Mouse (Mus musculus) Patski (cell line): ENCODE measurements around the gene Armc2. TPM values are rescaled to one million over a fixed set of nuclear protein-coding genes. Genes with fewer than 3 reads are reported as not detected.

Source experiments
- ATAC-seq: fragments of 100-300 bp; one replicate; pipeline ENCODE4 v1.8.0; 2021
- CTCF ChIA-PET: fragments of 350-600 bp; sonication (Branson Sonifier 250); formaldehyde crosslinking; loops from one replicate; lab custom pipeline; 2022; ENCODE audit warnings: inconsistent platforms; lab: Charles Lee
- POLR2A ChIA-PET: fragments of 350-600 bp; sonication (Branson Sonifier 250); formaldehyde crosslinking; loops from one replicate; lab custom pipeline; 2022; ENCODE audit warnings: antibody characterized with exemption, inconsistent platforms; lab: Charles Lee
- DNase-seq: peaks from one replicate; pipeline ENCODE4 v3.0.0-alpha.2; 2011; ENCODE audit warnings: low read depth, low spot score
- H3K27me3 ChIP-seq: fragments of 371-371 bp; one replicate; pipeline ENCODE4 v1.5.1; 2021
- CTCF ChIP-seq: fragments of 100-300 bp; IDR thresholded peaks from one replicate; pipeline ENCODE4 v1.5.1; 2021
- in situ Hi-C: fragments of 300-500 bp; cut with MboI; formaldehyde crosslinking; loops from 3 replicates; pipeline ENCODE4 v1.11.1; 2018; ENCODE audit warnings: low pct_unique_long_range_greater_than_20kb, mixed read lengths
- polyA plus RNA-seq: library from polyadenylated mRNA; unstranded; gene quantifications from one replicate; pipeline ENCODE4 v1.2.3, GENCODE M21; 2021

The Armc2 gene
- polyA plus RNA-seq: 1.6 TPM

DNA sequence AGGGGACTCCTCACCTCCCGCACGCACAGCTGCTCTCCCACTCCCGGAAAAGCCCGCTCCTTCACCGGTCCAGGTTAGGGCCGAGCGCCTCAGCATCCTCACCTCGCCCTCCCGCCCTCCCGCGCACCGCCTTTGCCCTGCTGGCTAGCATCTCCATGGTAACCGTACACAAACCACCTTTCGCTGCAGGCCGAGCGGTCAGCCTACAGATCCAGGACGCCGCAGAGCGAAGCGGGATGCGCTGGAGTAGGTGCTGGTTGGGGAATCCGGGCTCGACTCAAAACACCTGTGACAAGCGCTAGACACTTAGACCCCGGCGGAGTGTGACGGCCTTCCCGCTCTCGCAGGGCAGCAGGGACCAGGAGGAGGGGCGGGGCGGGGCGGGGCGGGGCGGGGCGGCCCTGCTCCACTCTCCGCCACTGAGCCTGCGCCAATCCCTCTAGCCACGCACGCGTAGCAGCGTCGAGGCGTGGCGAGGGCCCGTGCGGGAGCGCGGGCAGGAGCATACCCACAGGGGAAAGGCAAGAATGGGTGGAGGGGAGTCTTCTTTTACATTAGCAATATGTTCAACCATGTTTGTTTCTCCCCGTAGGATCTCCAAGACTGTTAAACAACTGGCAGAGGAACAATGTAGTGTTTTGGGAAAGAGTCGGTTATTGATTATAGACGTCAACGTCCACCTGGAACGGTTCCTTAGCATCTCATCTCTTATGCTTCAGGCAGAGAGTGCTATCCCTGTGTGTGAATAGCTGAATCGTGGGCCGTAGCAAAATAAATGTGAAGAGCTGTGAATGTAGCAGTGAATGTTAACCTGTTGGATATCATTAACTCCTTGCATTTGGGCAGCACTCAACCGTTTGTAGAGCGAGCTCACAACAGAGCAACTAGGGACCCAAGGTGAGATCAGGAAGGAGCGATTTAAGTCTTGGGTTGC is at the start of gene Armc2:
Gene Armc2 (minus strand): TSS at position 427 of the 934 bp plus-strand sequence.
- DNase-seq: peak; percentile 22
- TF ChIP-seq CTCF: no peak
- CTCF ChIA-PET: interaction anchor here (0.6 kb wide), 1 partner anchor 91 kb away, joined by 3 read pairs; no protein-coding TSS in a partner anchor
- POLR2A ChIA-PET: no interaction called here
- peak; percentile 65 for ATAC-seq
- H3K27me3 ChIP-seq: peaks cover 3% of the 10 kb centered on the region
- in situ Hi-C loops: no loop called here

DNA sequence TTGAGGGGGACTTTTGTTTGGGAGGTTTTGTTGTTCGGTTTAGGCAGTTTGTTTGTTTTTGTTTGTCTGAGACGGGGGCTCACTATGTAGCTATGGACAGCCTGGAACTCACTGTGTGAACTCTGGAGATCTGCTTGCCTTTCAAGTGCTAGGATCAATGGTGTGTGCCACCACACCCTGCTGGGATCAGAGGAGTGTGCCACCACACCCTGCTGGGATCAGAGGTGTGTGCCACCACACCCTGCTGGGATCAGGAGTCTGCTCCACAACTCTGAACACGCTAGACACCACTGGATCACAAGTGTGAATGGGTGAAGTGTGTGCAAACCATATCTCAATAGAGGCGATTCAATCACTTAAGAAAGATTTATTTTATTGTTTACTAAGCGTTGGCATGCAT is 46.2 kb upstream of the Armc2 start:
- no peak for DNase-seq
- TF ChIP-seq CTCF: no peak
- in situ Hi-C loops: no loop called here
- ATAC-seq: no peak
- CTCF ChIA-PET: no interaction called here
- POLR2A ChIA-PET: interaction anchor here (0.7 kb wide), 1 partner anchor 17 kb away, joined by 4 read pairs; no protein-coding TSS in a partner anchor
- H3K27me3 ChIP-seq: no peaks in the 10 kb centered on the region

DNA sequence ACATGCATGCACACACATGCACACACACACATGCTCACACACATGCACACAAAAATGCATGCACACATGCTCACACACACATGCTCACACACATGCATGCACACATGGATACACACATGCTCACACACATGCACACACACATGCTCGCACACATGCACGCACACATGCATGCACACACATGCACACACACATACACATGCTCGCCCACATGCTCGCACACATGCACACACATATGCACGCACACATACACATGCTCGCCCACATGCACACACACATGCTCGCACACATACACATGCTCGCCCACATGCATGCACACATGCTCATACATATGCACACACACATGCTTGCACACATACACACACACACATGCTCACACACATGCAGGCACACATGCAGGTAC is 41.3 kb upstream of the Armc2 start:
- no peaks in the 10 kb centered on the region for H3K27me3 ChIP-seq
- no peak for DNase-seq
- no peak for TF ChIP-seq CTCF
- in situ Hi-C loops: no loop called here
- no peak for ATAC-seq
- ChIA-PET CTCF (interaction anchor here (1.1 kb wide), 1 partner anchor 15 kb away, joined by 3 read pairs; no protein-coding TSS in a partner anchor), POLR2A (no interaction called here)

DNA sequence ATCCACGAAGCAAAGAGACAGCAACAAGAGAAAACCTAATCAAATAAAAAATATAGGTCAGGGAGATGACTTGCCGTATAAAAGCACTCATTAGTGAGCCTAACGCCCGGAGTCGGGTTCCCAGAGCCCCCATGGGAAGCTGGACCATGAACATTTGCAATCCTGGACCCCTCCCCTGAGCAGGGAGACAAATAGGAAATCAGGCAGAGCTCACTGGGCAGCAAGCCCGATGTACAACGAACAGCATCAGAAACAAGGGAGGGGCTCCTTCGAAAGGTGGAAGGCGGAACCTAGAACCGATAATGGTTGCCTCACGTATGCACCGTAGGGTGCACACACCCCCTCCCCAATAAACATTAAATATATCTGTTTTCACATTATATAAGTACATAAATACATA is 39.5 kb upstream of the Armc2 start:
- in situ Hi-C loops: no loop called here
- TF ChIP-seq CTCF: no peak
- ChIA-PET CTCF (no interaction called here), POLR2A (interaction anchor here (0.6 to 0.7 kb wide), 2 partner anchors 1030 to 1414 kb away, joined by 3 read pairs; no protein-coding TSS in a partner anchor)
- DNase-seq: no peak
- ATAC-seq: no peak
- H3K27me3 ChIP-seq: no peaks in the 10 kb centered on the region

DNA sequence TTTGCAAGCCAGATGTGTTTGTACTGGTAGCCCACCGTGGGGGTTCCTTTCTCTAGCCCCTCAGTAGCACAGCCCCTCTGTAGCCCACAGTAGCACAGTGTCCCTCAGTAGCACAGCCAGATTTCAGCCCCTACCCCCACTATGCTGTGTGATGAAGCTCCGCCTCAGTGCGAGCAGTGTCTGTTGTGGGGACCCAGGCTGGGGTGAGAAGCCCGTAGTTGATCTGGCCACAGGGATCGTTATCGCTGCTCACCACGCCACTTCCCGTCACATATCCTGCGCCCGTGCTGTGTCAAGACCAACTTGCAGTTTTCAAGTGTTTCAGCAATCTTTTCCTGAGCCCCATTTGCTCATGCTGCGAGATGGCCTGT is 39.0 kb upstream of the Armc2 start:
- no peak for TF ChIP-seq CTCF
- ChIA-PET CTCF (no interaction called here), POLR2A (interaction anchor here (0.6 kb wide), 1 partner anchor 1031 kb away, joined by 3 read pairs; no protein-coding TSS in a partner anchor)
- H3K27me3 ChIP-seq: no peaks in the 10 kb centered on the region
- DNase-seq (no peak), ATAC-seq (no peak)
- in situ Hi-C loops: no loop called here

DNA sequence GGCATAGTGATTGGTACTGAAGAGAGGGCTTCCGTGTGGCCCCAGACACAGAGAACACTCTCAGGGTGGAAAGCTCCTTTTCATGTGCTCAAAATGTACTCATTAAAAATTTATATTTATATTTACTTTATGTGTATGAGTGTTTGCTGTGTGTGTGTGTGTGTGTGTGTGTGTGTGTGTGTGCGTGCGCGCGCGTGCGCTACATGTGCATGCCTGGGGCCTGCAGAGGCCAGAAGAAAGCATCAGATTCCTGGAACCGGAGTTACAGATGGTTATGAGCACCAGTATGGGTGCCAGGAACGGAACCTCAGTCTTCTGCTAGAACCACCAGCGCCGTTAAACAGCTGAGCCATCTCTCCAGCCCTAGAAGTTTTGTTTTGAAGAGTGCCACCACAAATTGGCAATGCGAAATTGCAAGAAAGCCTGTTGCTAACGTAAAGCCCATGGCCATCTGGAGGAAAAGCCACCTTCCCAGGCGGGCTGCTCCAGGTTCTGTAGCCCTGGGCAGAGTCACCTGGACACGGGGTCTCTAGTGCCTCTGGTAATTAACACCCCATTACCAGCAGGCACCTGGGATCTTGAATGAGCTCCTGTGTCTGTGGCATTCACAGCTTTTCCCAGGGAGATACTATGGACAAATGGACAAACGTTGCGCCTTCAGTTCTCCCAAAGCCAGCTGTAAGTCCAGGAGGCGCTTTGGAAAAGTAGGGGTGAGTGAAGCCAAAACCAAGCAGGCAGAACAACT is 38.4 kb upstream of the Armc2 start:
- no peak for ATAC-seq
- in situ Hi-C loops: no loop called here
- POLR2A ChIA-PET: no interaction called here
- TF ChIP-seq CTCF: no peak
- CTCF ChIA-PET: no interaction called here
- H3K27me3 ChIP-seq: no peaks in the 10 kb centered on the region
- no peak for DNase-seq

DNA sequence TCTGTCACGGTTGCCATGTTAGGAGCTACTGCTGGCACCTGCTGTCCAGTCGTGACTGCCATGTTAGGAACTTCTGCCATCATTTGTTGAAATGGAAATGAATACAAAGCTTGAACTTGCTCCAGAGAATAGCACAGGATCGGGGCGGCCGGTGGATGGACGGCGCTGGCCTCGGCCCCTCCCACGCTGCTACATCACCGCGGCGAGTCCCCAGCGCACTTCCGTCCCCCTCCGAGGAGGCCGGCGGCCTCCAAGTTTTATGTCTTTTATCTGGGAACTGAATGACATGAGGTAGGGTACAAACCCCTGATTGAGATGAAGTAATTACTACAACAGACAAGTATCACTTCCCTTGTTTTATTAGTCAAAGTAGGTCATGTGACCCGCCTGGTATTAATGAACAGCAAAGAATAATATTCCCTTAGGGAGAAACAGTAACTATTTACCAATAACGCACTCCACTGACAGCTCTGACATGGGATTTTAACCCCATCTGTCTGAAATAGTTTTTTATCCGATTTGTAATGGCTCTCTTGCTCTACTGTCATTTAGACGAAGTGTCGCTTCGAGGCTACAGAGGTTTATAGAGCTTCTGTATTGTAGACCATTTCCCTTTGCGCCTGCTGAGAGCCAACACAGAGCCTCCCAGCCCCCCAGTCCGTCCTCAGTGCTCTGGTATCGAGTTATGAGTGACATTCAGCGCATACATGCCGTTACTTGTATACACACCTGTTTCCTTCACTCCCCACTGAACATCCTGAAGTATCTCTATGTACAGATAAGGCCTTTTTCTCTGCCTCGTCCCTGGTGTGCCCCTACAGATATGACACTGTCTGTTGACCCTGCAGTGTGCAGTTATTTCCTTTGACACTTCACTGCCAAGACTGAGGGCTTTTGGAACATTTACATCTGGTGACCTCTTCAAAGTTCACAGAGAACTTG is 37.3 kb upstream of the Armc2 start:
- no peak for TF ChIP-seq CTCF
- no peaks in the 10 kb centered on the region for H3K27me3 ChIP-seq
- POLR2A ChIA-PET: no interaction called here
- CTCF ChIA-PET: no interaction called here
- in situ Hi-C loops: no loop called here
- ATAC-seq (no peak), DNase-seq (no peak)

DNA sequence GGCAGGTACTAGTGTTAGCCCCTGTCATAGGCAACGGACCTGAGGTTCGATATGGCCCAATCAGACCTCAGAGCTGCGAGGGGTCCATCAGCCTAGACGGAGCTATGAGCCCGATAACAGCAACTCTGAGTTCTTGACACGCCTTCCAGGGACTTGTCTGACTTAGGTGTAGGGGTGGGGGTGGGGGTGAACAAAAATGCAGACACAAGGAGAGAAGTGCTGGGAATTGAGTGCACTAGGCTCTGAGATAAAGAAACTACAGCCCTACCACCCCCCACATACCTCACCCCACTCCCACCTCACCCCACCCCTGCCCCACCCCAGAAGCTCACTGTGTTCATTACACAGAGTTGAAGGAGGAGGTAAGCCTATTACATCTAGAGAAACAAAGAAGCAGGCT is 32.8 kb upstream of the Armc2 start:
- CTCF ChIA-PET: no interaction called here
- TF ChIP-seq CTCF: no peak

DNA sequence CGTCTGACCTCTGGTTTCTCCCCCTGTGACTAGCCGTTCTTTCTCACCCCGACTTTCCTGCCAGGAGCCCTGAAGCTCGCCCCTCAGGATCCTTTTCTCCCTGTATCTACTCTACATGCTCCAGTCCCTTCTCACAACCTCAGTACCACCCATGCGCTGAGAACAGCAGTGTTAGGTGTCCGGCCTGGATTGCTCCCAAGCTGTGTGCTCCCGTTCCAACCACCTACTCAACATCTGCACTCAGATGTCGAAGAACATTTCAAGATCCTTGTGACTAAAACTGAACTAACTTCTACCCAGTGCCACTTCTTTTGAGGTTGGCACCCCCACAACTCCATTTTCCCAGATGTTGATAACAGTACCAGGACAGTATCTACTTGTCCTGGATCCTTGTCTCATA is 30.4 kb upstream of the Armc2 start:
- TF ChIP-seq CTCF: no peak
- ATAC-seq (no peak), DNase-seq (no peak)
- ChIA-PET POLR2A (no interaction called here), CTCF (no interaction called here)
- H3K27me3 ChIP-seq: no peaks in the 10 kb centered on the region
- in situ Hi-C loops: no loop called here

More for the DNA sequence above, 32.8 kb upstream of the Armc2 start:
- no peaks in the 10 kb centered on the region for H3K27me3 ChIP-seq
- DNase-seq: no peak
- ATAC-seq: no peak
- in situ Hi-C loops: no loop called here
- POLR2A ChIA-PET: no interaction called here

DNA sequence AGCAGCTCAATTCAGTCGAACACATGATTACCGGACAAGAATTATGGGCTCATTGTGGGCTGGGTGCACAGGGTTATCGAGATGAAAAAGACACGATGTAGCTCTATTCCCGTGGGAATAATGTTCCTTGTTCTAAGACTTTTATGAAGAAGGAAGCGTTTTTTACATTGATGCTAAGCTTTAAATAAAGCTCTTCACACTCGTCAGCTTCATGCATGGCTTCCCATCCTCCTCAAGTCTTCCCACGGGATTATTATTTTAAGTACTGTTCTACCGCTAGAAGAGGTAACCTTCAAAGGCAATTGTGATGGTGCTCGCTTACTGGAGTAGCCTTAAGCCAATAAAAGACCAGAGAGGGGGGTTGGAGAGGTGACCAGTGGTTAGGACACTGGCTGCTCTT is 26.3 kb upstream of the Armc2 start:
- in situ Hi-C loops: no loop called here
- DNase-seq: peak; percentile 15
- H3K27me3 ChIP-seq: no peaks in the 10 kb centered on the region
- ChIA-PET CTCF (interaction anchor here (1.0 to 1.2 kb wide), 2 partner anchors 10 to 16 kb away, joined by 3 read pairs; no protein-coding TSS in a partner anchor), POLR2A (no interaction called here)
- TF ChIP-seq CTCF: no peak
- ATAC-seq: no peak
